Mouse (Mus musculus): ENCODE measurements around the gene Tnrc6a. TPM values are rescaled to one million over a fixed set of nuclear protein-coding genes. Genes with fewer than 3 reads are reported as not detected.

The Tnrc6a gene
- polyA plus RNA-seq, 1 experiment from 2014 or later, result 42.0 TPM

GRCm38 (mm10) chr7:123199151-123199550, 75.5 kb downstream of the Tnrc6a start:
- Histone ChIP-seq H3K4me3 (ENCODE audit: low read depth, low read length) (no peak overlapping the region), H3K36me3 (ENCODE audit: control insufficient read depth, insufficient read depth) (peaks cover 12% of the 10 kb centered on the region), H3K9ac (ENCODE audit: low read depth, low read length) (no peak overlapping the region), H3K9me3 (ENCODE audit: control insufficient read depth) (no peaks in the 10 kb centered on the region), H3K4me2 (replicated peaks; ENCODE audit: low read depth) (peak overlapping the region; percentile 37), H3K27me3 (replicated peaks; ENCODE audit: control insufficient read depth, insufficient read depth, low read length) (no peaks in the 10 kb centered on the region), H3K27ac (ENCODE audit: low read depth, low read length) (peak overlapping the region; percentile 78), H3K4me1 (replicated peaks; ENCODE audit: control insufficient read depth, insufficient read depth, low read length) (peaks cover 4% of the 10 kb centered on the region; the same call in 1 of the 2 replicates)
- 46% methylated on average over 3 of the region's 3 CpGs for WGBS
- ATAC-seq, result peak; percentile 56
- no peak for TF ChIP-seq CTCF (IDR thresholded peaks at IDR 0.05; ENCODE audit: low read depth)

- Histone ChIP-seq H3K9ac (ENCODE audit: low read depth, low read length) (no peak overlapping the region), H3K27me3 (replicated peaks; ENCODE audit: control insufficient read depth, insufficient read depth, low read length) (no peaks in the 10 kb centered on the region), H3K9me3 (ENCODE audit: control insufficient read depth) (no peaks in the 10 kb centered on the region), H3K4me3 (ENCODE audit: low read depth, low read length) (no peak overlapping the region), H3K36me3 (ENCODE audit: control insufficient read depth, insufficient read depth) (peaks cover 10% of the 10 kb centered on the region), H3K27ac (ENCODE audit: low read depth, low read length) (peak overlapping the region; percentile 31; the same call in 1 of the 2 replicates), H3K4me1 (replicated peaks; ENCODE audit: control insufficient read depth, insufficient read depth, low read length) (peaks cover 4% of the 10 kb centered on the region; the same call in 1 of the 2 replicates), H3K4me2 (replicated peaks; ENCODE audit: low read depth) (no peak overlapping the region)
- WGBS, result 71% methylated on average over 15 of the region's 15 CpGs
- ATAC-seq, result no peak
- TF ChIP-seq CTCF (IDR thresholded peaks at IDR 0.05; ENCODE audit: low read depth), result no peak
These were observed 76.0 kb downstream of the Tnrc6a start for GRCm38 (mm10) chr7:123199656-123200206.

- Histone ChIP-seq H3K36me3 (ENCODE audit: control insufficient read depth, insufficient read depth) (peaks cover 2% of the 10 kb centered on the region; the same call in 1 of the 2 replicates), H3K9me3 (ENCODE audit: control insufficient read depth) (no peaks in the 10 kb centered on the region), H3K4me3 (ENCODE audit: low read depth, low read length) (no peak overlapping the region), H3K4me2 (replicated peaks; ENCODE audit: low read depth) (no peak overlapping the region), H3K4me1 (replicated peaks; ENCODE audit: control insufficient read depth, insufficient read depth, low read length) (peaks cover 4% of the 10 kb centered on the region; the same call in 1 of the 2 replicates), H3K9ac (ENCODE audit: low read depth, low read length) (no peak overlapping the region), H3K27me3 (replicated peaks; ENCODE audit: control insufficient read depth, insufficient read depth, low read length) (no peaks in the 10 kb centered on the region), H3K27ac (ENCODE audit: low read depth, low read length) (no peak overlapping the region)
- no peak for TF ChIP-seq CTCF (IDR thresholded peaks at IDR 0.05; ENCODE audit: low read depth)
- ATAC-seq, result no peak
- 77% methylated on average over 9 of the region's 9 CpGs for WGBS
These were observed 77.0 kb downstream of the Tnrc6a start for GRCm38 (mm10) chr7:123200722-123201121.

GRCm38 (mm10) chr7:123205261-123205660, 81.6 kb downstream of the Tnrc6a start:
- H3K36me3 ChIP-seq (ENCODE audit: control insufficient read depth, insufficient read depth), result no peaks in the 10 kb centered on the region

GRCm38 (mm10) chr7:123207561-123207960, 83.9 kb downstream of the Tnrc6a start:
- no peak for ATAC-seq
- Histone ChIP-seq H3K4me1 (replicated peaks; ENCODE audit: control insufficient read depth, insufficient read depth, low read length) (no peaks in the 10 kb centered on the region; the same call in 1 of the 2 replicates), H3K4me3 (ENCODE audit: low read depth, low read length) (no peak overlapping the region), H3K27ac (ENCODE audit: low read depth, low read length) (no peak overlapping the region), H3K9me3 (ENCODE audit: control insufficient read depth) (no peaks in the 10 kb centered on the region), H3K27me3 (replicated peaks; ENCODE audit: control insufficient read depth, insufficient read depth, low read length) (no peaks in the 10 kb centered on the region), H3K4me2 (replicated peaks; ENCODE audit: low read depth) (no peak overlapping the region), H3K36me3 (ENCODE audit: control insufficient read depth, insufficient read depth) (no peaks in the 10 kb centered on the region), H3K9ac (ENCODE audit: low read depth, low read length) (no peak overlapping the region)
- 55% methylated on average over 6 of the region's 6 CpGs for WGBS
- no peak for TF ChIP-seq CTCF (IDR thresholded peaks at IDR 0.05; ENCODE audit: low read depth)

More at GRCm38 (mm10) chr7:123205261-123205660, 81.6 kb downstream of the Tnrc6a start:
- no peak for ATAC-seq
- Histone ChIP-seq H3K9ac (ENCODE audit: low read depth, low read length) (no peak overlapping the region), H3K27me3 (replicated peaks; ENCODE audit: control insufficient read depth, insufficient read depth, low read length) (no peaks in the 10 kb centered on the region), H3K9me3 (ENCODE audit: control insufficient read depth) (no peaks in the 10 kb centered on the region), H3K27ac (ENCODE audit: low read depth, low read length) (no peak overlapping the region), H3K4me1 (replicated peaks; ENCODE audit: control insufficient read depth, insufficient read depth, low read length) (no peaks in the 10 kb centered on the region; the same call in 1 of the 2 replicates), H3K4me2 (replicated peaks; ENCODE audit: low read depth) (no peak overlapping the region), H3K4me3 (ENCODE audit: low read depth, low read length) (no peak overlapping the region)
- TF ChIP-seq CTCF (IDR thresholded peaks at IDR 0.05; ENCODE audit: low read depth), result peak; percentile 78
- WGBS, result 28% methylated on average over 14 of the region's 14 CpGs

GRCm38 (mm10) chr7:123209864-123210263, 86.2 kb downstream of the Tnrc6a start:
- peaks cover 7% of the 10 kb centered on the region; the same call in 1 of the 2 replicates for H3K4me1 ChIP-seq (replicated peaks; ENCODE audit: control insufficient read depth, insufficient read depth, low read length)
- no peak overlapping the region for H3K4me3 ChIP-seq (ENCODE audit: low read depth, low read length)
- H3K27me3 ChIP-seq (replicated peaks; ENCODE audit: control insufficient read depth, insufficient read depth, low read length), result no peaks in the 10 kb centered on the region
- TF ChIP-seq CTCF (IDR thresholded peaks at IDR 0.05; ENCODE audit: low read depth), result no peak
- 27% methylated on average over 9 of the region's 9 CpGs for WGBS
- H3K4me2 ChIP-seq (replicated peaks; ENCODE audit: low read depth), result no peak overlapping the region
- H3K27ac ChIP-seq (ENCODE audit: low read depth, low read length), result peak overlapping the region; percentile 41; the same call in 1 of the 2 replicates
- peak; percentile 64 for ATAC-seq
- no peaks in the 10 kb centered on the region for H3K9me3 ChIP-seq (ENCODE audit: control insufficient read depth)
- no peak overlapping the region for H3K9ac ChIP-seq (ENCODE audit: low read depth, low read length)
- H3K36me3 ChIP-seq (ENCODE audit: control insufficient read depth, insufficient read depth), result no peaks in the 10 kb centered on the region
